Mouse (Mus musculus) yolk sac, embryonic 10.5 days (tissue): ENCODE measurements around the gene Hoxc10.

Experiments
- DNase-seq: peaks from one replicate; pipeline ENCODE4 v3.0.0-alpha.2; 2017; ENCODE audit warnings: low spot score

Hoxc10 gene

GRCm38 (mm10) chr15:102967511-102968397, 1.2 kb downstream of the Hoxc10 start:
- peak; percentile 19 for DNase-seq

GRCm38 (mm10) chr15:102969296-102969695, 2.7 kb downstream of the Hoxc10 start:
- no peak for DNase-seq

DNA sequence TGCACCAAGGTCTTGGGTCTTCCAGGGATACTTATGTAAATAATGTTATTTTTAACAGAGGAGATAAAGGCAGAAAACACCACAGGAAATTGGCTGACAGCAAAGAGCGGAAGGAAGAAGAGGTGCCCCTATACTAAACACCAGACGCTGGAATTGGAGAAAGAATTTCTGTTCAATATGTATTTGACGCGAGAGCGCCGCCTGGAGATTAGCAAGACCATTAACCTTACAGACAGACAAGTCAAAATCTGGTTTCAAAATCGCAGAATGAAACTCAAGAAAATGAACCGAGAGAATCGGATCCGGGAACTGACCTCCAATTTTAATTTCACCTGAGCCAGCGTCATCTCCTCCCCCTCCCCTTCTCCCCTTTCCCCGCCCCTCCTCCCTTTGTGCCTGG, 4.1 kb downstream of the Hoxc10 start:
- DNase-seq: no peak

- no peak for DNase-seq
These were observed 5.7 kb downstream of the Hoxc10 start for GRCm38 (mm10) chr15:102972254-102972653.

GRCm38 (mm10) chr15:102972753-102973152, 6.2 kb downstream of the Hoxc10 start:
- DNase-seq: no peak

DNA sequence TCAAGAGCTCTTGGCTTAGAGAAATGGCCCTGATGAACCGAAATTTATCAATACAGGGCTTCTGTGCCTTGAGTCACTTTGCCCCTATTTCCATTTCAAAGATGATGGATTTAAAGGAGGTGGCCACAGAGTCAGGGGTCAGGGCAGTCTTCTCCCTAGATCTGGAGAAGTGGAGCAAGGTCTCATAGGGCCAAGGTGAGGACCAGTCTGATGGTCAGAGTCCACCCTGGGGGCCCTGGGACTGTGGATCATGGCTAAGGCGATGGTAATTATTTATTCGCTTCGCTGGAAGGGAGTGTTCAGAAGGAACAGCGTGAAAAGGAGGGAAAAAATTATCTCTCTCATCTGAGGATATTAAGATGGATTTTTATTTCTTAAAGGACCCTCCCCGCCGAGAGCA, 8.4 kb downstream of the Hoxc10 start:
- no peak for DNase-seq

DNA sequence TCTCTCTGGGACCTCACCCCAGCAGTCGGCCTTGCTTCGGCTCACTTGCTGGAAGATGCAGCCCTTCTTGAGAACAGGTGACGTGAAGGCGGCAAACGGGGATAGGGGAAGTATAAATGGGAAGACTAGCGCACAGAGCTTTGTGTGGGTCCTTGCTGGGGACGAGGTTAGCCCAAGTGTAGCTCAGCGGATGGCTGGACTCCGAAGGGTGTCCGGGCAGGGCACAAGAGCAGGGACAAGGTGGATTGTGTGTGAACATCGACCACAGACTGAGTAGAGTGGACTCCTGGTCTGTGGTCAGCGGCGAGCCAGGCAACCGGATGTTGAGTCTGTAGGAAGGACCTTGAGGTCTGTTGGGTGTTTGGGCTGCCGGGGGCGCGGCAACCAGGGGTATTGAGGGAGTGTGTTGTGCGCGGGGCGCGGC, 9.1 kb downstream of the Hoxc10 start:
- no peak for DNase-seq

DNA sequence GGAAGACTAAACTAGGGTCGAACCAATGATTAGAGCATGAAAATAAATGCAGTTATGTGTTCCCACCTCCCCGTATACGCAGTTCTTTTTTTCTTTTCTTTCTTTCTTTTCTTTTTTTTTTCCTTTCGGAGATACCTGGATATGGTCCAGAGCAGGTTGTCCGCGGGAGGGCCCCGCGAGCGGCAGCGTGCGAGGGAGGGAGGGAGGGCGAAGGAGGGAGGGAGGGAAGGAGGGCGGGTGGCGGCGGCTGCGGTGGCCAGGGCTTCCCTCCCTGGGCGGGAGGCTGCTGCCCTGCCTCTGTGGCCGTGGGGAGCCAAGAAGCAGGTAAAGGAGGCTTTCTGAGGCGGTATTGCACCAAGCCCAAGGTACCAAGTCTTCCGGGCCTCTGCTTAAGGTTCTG, 9.6 kb downstream of the Hoxc10 start, which contains the start of gene Hoxc9:
Hoxc9 (plus strand) TSS at position 269 of the 400 bp plus-strand sequence.
- no peak for DNase-seq

- no peak for DNase-seq
These were observed 10.2 kb downstream of the Hoxc10 start for GRCm38 (mm10) chr15:102976631-102977422.

GRCm38 (mm10) chr15:102977423-102977974, 10.9 kb downstream of the Hoxc10 start:
- DNase-seq: no peak

DNA sequence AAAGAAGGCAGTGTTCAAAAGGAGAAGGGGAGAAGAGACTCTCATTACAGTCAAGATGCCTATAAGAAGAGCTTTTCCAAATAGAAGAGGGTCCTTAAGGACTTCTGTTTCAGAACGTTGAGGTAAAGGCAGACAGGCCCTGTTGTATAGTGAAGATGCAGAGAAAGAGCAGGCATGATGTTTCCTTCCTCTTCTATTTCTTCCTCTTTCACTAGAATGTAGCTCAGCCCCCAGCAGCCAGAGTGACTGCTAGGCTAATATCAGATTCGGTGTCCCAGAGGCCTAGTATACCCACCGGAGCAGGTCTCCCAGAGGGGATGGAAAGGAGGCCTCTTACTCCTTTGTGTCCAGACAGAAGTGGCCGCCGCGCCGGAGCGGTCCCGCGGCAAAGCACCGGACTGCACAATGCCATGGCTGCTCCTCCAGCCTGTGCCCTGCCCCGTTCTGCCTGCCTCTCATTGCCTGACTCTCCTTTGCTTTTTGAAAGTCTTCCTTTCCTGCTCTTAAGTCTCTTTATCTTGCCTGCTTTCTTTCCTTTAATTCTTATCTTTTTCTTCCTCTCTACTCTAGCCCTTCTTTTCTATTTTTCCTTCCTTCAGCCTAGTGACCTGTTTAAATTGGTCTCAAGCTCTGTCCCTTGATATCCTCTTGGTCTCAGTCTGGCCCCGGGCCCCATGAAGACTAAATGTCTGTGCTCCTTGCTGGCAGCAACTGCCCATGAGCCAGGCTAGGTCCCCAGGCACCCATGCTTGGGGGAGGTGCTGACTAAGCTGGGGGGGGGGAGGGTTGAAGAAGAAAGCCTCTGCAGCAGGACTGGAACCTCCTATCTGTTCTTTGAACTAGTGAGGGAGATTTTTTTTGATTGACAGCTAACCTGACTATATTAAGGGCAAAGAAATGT, 12.3 kb downstream of the Hoxc10 start:
- no peak for DNase-seq

GRCm38 (mm10) chr15:102979936-102980335, 13.3 kb downstream of the Hoxc10 start:
- DNase-seq: no peak

- DNase-seq: no peak
These were observed 13.8 kb downstream of the Hoxc10 start for GRCm38 (mm10) chr15:102980352-102980751.

DNA sequence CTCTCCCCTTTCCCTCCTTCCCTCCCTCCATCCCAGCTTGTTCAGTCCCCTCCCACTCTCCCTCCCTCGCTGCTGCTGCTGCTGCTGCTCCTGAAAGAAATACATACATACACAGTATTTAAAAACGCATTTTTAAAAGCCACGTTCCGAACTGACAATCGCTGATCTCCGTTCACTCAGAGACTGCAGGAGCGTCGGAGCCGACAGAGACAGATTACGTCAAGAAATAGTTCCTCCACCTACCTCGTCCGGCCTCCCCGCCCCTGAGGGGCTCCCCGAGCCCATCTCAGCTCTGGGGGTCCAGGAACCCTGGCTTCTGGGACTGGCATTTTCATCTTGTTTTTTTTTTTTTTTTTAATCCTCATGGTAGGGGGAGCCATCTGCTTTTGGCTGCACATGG, 14.3 kb downstream of the Hoxc10 start:
- DNase-seq: no peak

GRCm38 (mm10) chr15:102981379-102982288, 15.0 kb downstream of the Hoxc10 start:
- peak; percentile 76 for DNase-seq

- no peak for DNase-seq
These were observed 17.1 kb downstream of the Hoxc10 start for GRCm38 (mm10) chr15:102983716-102984115.

GRCm38 (mm10) chr15:102984521-102984920, 17.9 kb downstream of the Hoxc10 start:
- no peak for DNase-seq

DNA sequence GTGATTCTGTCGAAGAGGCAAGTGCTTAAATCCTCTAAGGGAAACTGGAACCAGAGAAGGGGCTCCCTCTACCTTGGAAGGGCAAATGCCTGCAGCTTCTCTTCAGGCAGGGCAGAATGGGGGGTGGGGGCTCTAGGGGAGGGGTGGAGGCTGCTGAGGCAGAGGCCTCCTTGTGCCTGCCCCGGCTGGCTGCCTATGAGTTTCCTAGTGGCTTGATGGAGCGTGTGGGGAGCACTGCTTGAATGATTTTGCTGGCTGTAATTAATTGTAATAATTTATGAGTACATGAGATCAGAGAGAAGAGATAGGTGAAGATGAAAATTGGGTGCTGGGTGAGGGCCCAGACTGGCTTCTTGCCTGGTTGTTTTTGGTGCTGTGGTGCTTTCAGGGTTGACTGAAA, 18.3 kb downstream of the Hoxc10 start:
- DNase-seq: no peak

- peak; percentile 86 for DNase-seq
These were observed 20.7 kb downstream of the Hoxc10 start for GRCm38 (mm10) chr15:102987124-102987833.

- no peak for DNase-seq
These were observed 21.5 kb downstream of the Hoxc10 start for GRCm38 (mm10) chr15:102988078-102988477.
